Mouse (Mus musculus): ENCODE measurements at regions not wholly inside any gene's neighbourhood (a gene's known extent, or its start where the extent isn't known, plus 50 kb on each side); places are given as distances from the start of the nearest gene placed in this dataset.

- 91% methylated on average over 2 of the region's 2 CpGs for WGBS
- Histone ChIP-seq H3K27me3 (peaks cover 35% of the 10 kb centered on the region), H3K4me1 (peaks cover 24% of the 10 kb centered on the region), H3K4me3 (no peak overlapping the region), H3K36me3 (no peaks in the 10 kb centered on the region), H3K9ac (no peak overlapping the region), H3K27ac (no peak overlapping the region), H3K4me2 (replicated peaks) (no peak overlapping the region), H3K9me3 (replicated peaks) (no peaks in the 10 kb centered on the region)
- ATAC-seq (ENCODE audit: low FRiP score), result no peak
These were observed 148.6 kb downstream of the Rybp start for GRCm38 (mm10) chr6:100138659-100139058.

DNA sequence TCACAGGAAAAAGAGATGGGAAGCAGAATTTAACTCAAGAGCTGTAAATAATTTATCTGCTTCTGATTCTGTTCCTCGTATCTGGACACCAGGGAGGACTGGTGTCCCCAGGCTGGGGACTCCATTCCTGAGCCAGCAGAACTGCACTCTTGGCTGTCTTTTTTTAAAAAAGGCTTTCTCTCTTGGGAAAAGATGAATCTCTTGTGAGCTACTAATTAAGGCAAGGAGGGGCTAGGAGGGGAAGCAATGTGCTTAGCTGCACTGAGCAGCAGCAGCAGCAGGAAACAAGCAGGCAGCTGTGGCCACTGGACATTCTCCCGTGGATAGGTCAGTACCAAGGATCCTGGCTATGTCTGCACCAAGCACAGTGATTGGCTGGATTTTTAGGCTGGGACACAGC lies 152.1 kb downstream of the Rybp start:
- Histone ChIP-seq H3K36me3 (no peaks in the 10 kb centered on the region), H3K9ac (no peak overlapping the region), H3K4me3 (no peak overlapping the region), H3K4me1 (peaks cover 20% of the 10 kb centered on the region), H3K9me3 (replicated peaks) (no peaks in the 10 kb centered on the region), H3K27ac (no peak overlapping the region), H3K4me2 (replicated peaks) (no peak overlapping the region), H3K27me3 (peaks cover 38% of the 10 kb centered on the region)
- 25% methylated on average over 2 of the region's 2 CpGs for WGBS
- no peak for ATAC-seq (ENCODE audit: low FRiP score)

DNA sequence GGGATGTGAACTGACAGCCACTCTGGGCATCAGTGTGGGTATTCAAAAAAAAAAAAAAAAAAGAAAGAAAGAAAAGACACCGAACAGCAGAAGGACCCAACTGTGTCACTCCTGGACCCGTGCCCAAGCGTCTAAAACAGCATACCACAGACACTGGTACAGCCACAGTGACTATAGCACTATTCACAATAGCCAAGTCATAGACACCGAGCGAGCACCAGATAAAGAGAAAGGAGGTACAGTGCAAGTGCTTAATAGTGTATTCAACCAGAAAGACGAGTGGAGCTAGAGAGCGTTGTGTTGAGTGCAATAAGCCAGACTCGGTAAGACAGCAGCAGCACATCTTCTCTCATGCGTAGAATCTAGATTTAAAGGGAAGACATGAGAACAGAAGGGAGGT lies 153.3 kb downstream of the Rybp start:
- ATAC-seq (ENCODE audit: low FRiP score), result peak; percentile 72
- Histone ChIP-seq H3K9me3 (replicated peaks) (no peaks in the 10 kb centered on the region), H3K4me1 (peaks cover 13% of the 10 kb centered on the region), H3K27me3 (peaks cover 41% of the 10 kb centered on the region), H3K36me3 (no peaks in the 10 kb centered on the region), H3K4me2 (replicated peaks) (no peak overlapping the region), H3K4me3 (no peak overlapping the region), H3K9ac (no peak overlapping the region), H3K27ac (no peak overlapping the region)
- 59% methylated on average over 9 of the region's 9 CpGs for WGBS

GRCm38 (mm10) chr6:100132916-100133600 lies 154.2 kb downstream of the Rybp start:
- H3K4me2 ChIP-seq (replicated peaks), result no peak overlapping the region
- peaks cover 38% of the 10 kb centered on the region for H3K27me3 ChIP-seq
- H3K9me3 ChIP-seq (replicated peaks), result no peaks in the 10 kb centered on the region
- H3K4me3 ChIP-seq, result no peak overlapping the region
- no peaks in the 10 kb centered on the region for H3K36me3 ChIP-seq
- no peak overlapping the region for H3K27ac ChIP-seq
- peaks cover 13% of the 10 kb centered on the region for H3K4me1 ChIP-seq
- H3K9ac ChIP-seq, result no peak overlapping the region
- ATAC-seq (ENCODE audit: low FRiP score), result peak; percentile 30; the same call in 1 of the 2 replicates
- 44% methylated on average over 4 of the region's 4 CpGs for WGBS

DNA sequence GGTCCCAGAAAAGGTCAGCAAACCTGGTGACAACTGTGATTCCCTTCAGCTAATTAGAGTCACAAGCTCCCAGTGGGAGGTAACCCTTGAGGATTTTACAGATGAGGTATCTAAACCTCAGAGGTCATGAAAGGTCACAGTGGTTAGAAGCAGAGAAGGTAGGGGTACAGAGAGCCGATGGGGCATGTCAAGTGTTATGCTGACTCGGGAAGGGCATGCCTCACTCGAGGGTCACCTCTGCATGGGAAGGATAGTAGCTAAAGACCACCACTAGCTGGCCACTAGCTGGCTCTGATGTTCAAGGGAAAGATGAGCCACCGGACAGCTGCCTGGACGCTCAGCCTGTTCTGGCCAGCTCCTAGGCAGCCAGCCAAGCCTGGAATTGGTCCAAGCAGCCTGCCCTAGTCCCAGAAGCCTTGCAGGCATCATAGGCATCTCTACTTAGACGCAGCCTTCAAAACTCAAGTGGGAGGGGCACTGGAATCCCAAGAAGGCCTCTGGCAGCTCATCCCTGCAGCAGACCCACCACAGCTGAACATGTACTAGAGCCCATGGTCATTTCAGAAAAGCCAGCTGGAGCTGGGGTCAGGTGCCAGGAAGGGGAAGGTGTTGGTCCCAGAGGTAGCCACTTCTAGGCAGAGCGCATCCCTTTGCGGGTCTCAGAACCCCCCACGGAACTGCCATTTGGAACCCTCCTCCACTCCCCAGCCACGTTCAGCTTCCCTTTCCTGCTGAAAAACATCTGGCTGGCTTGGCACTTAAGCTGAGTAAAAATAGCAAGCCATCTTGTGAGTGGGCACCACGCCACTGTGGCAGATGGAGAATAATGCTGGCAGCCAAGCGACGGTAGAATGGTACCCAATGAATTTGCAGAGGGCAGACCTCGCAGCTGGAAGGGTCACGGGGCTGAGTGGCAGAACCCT lies 159.8 kb downstream of the Rybp start:
- Histone ChIP-seq H3K27ac (no peak overlapping the region), H3K4me3 (no peak overlapping the region), H3K27me3 (peaks cover 41% of the 10 kb centered on the region), H3K9ac (no peak overlapping the region), H3K4me1 (peaks cover 12% of the 10 kb centered on the region; the same call in 1 of the 2 replicates), H3K36me3 (no peaks in the 10 kb centered on the region), H3K4me2 (replicated peaks) (no peak overlapping the region), H3K9me3 (replicated peaks) (no peaks in the 10 kb centered on the region)
- 46% methylated on average over 15 of the region's 15 CpGs for WGBS
- peak; percentile 71 for ATAC-seq (ENCODE audit: low FRiP score)

DNA sequence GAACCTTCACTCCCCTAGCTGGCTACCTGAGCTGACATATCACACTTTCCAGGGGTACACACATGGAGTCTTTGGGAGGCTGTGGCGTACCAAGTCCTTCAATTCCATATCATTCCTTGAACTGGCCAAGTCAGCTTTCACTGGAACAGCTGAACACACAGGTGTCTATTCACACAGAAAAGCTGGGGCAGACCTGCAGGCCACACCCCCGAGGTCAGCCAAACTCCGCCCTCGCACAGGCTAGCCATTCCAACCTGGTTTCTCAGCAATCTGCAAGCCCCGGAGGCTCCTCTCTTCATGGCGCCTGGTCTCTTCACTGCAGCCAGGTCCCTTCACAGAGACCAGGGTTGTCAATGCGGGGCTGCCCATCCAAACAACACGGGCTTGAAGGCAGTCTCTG lies 160.5 kb downstream of the Rybp start:
- Histone ChIP-seq H3K9me3 (replicated peaks) (no peaks in the 10 kb centered on the region), H3K27ac (no peak overlapping the region), H3K4me1 (peaks cover 12% of the 10 kb centered on the region; the same call in 1 of the 2 replicates), H3K9ac (no peak overlapping the region), H3K4me2 (replicated peaks) (no peak overlapping the region), H3K36me3 (no peaks in the 10 kb centered on the region), H3K27me3 (peaks cover 44% of the 10 kb centered on the region), H3K4me3 (no peak overlapping the region)
- no peak for ATAC-seq (ENCODE audit: low FRiP score)
- 46% methylated on average over 8 of the region's 8 CpGs for WGBS

DNA sequence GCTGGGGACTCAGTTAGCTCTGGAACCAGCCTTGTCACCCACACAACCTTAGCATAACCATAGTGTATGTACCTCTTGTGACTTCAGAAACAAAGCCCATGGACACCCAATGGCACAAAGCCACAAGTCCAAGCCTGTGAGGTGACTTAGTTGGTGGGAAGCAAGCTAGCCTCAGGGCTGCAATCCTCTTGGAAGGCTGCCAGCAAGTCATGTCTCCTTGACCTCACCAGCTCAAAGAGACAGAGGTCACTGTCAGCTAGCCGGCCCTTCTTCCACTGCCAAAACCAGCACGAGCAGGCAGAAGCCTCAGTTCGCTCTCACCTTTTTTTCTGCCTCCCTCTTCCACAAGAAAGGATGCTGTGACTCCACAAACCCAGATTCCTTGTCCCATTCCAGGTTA lies 161.0 kb downstream of the Rybp start:
- peaks cover 45% of the 10 kb centered on the region for H3K27me3 ChIP-seq
- WGBS, result 55% methylated on average over 3 of the region's 3 CpGs
- ATAC-seq (ENCODE audit: low FRiP score), result no peak

GRCm38 (mm10) chr6:100121240-100121639 lies 166.0 kb downstream of the Rybp start:
- no peak overlapping the region for H3K4me3 ChIP-seq

More for the DNA sequence above, 161.0 kb downstream of the Rybp start:
- no peak overlapping the region for H3K9ac ChIP-seq
- H3K27ac ChIP-seq, result no peak overlapping the region
- H3K9me3 ChIP-seq (replicated peaks), result no peaks in the 10 kb centered on the region
- no peaks in the 10 kb centered on the region for H3K36me3 ChIP-seq
- H3K4me1 ChIP-seq, result peaks cover 12% of the 10 kb centered on the region; the same call in 1 of the 2 replicates
- H3K4me3 ChIP-seq, result no peak overlapping the region
- H3K4me2 ChIP-seq (replicated peaks), result no peak overlapping the region

GRCm38 (mm10) chr6:100120017-100120944 lies 167.0 kb downstream of the Rybp start:
- Histone ChIP-seq H3K9me3 (replicated peaks) (no peaks in the 10 kb centered on the region), H3K9ac (no peak overlapping the region), H3K27ac (no peak overlapping the region), H3K36me3 (no peaks in the 10 kb centered on the region), H3K4me3 (no peak overlapping the region), H3K4me2 (replicated peaks) (peak overlapping the region; percentile 19; the same call in 1 of the 2 replicates), H3K27me3 (peaks cover 42% of the 10 kb centered on the region), H3K4me1 (peaks cover 11% of the 10 kb centered on the region)
- ATAC-seq (ENCODE audit: low FRiP score), result no peak
- 42% methylated on average over 16 of the region's 16 CpGs for WGBS

More at GRCm38 (mm10) chr6:100121240-100121639, 166.0 kb downstream of the Rybp start:
- no peak overlapping the region for H3K27ac ChIP-seq
- ATAC-seq (ENCODE audit: low FRiP score), result no peak
- H3K9ac ChIP-seq, result no peak overlapping the region
- H3K4me2 ChIP-seq (replicated peaks), result no peak overlapping the region
- peaks cover 11% of the 10 kb centered on the region for H3K4me1 ChIP-seq
- no peaks in the 10 kb centered on the region for H3K36me3 ChIP-seq
- H3K9me3 ChIP-seq (replicated peaks), result no peaks in the 10 kb centered on the region
- WGBS, result 51% methylated on average over 6 of the region's 6 CpGs
- peaks cover 41% of the 10 kb centered on the region for H3K27me3 ChIP-seq

GRCm38 (mm10) chr6:100117084-100117483 lies 170.2 kb downstream of the Rybp start:
- no peaks in the 10 kb centered on the region for H3K9me3 ChIP-seq (replicated peaks)
- no peak for ATAC-seq (ENCODE audit: low FRiP score)
- peaks cover 31% of the 10 kb centered on the region for H3K27me3 ChIP-seq
- H3K27ac ChIP-seq, result no peak overlapping the region
- WGBS, result 84% methylated on average over 3 of the region's 3 CpGs
- H3K4me3 ChIP-seq, result no peak overlapping the region
- no peak overlapping the region for H3K9ac ChIP-seq
- H3K36me3 ChIP-seq, result no peaks in the 10 kb centered on the region
- peaks cover 14% of the 10 kb centered on the region for H3K4me1 ChIP-seq
- no peak overlapping the region for H3K4me2 ChIP-seq (replicated peaks)

DNA sequence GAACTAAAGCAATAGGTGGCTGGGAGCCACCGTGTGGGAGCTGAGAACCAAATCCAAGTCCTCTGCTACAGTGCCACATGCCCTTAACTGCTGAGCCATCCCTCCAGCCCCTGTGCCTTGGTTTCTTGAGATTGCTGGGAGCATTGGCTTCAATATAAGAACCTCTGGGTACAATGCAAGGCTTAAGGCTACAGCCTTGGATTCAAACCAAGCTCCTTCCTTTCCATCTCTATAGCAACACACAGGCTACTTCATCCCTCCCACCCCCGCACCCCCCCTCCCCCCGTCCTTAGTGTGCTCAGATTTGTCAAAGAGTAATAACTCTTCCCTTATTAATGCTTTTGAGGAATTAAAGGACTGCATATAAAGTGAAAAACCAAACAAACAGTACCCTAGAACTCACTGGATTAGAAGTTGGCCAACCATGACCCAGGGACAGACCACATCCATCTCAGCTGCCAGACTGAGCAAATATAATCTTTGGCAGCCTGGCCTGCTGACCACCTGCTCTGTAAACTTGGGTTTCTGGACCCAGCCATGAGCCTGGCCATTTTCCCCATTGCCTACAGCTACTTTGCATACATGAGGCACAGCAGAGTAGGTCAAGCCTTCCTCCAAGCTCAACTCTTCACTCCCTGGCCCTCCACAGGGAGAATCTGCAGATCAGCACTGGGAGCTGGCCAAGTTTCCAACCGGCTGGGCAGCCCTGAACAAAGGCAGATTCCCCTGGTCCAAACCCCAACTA lies 173.7 kb downstream of the Rybp start:
- H3K4me1 ChIP-seq, result peaks cover 7% of the 10 kb centered on the region; the same call in 1 of the 2 replicates
- no peaks in the 10 kb centered on the region for H3K36me3 ChIP-seq
- H3K27me3 ChIP-seq, result peaks cover 14% of the 10 kb centered on the region
- no peak overlapping the region for H3K9ac ChIP-seq
- ATAC-seq (ENCODE audit: low FRiP score), result no peak
- H3K4me2 ChIP-seq (replicated peaks), result no peak overlapping the region
- no peak overlapping the region for H3K27ac ChIP-seq
- 78% methylated on average over 4 of the region's 4 CpGs for WGBS
- H3K9me3 ChIP-seq (replicated peaks), result no peaks in the 10 kb centered on the region
- H3K4me3 ChIP-seq, result no peak overlapping the region

Measured in hindbrain, embryonic 12.5 days (tissue).